Mouse (Mus musculus) liver, postnatal 0 days (tissue): ENCODE results near the gene Kcnj3.

Experiments used
- CTCF ChIP-seq: sonication (generic); IDR thresholded peaks from 2 replicates; pipeline ENCODE4 v1.5.1; 2016; ENCODE audit warnings: antibody characterized with exemption, low read depth
- EP300 ChIP-seq: IDR thresholded peaks from 2 replicates; pipeline ENCODE4 v1.6.1; 2016; ENCODE audit warnings: antibody characterized with exemption, low read depth, mild to moderate bottlenecking

DNA sequence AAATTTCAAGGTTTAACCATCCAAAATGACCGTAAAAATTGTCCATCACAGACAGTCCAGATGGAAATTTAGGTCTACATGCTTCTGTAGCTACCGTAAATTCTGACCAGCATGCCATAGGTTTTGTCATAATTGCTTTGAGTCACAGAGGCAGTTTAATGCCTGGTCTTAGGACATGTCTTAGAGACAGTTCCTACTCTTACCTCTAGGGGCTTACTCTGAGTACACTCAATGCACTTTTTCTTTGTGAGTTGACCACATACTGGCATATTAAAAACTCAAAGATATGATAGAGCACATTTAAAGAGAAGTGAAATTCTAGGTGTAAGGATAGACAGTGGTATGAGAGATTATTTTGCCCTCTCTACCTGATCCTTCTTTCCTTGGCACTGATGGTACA is 6.2 kb downstream of the Kcnj3 start:
- TF ChIP-seq EP300 (no peak), CTCF (no peak)
